ENCODE assay signal across 13 mouse cellular contexts in the genomic region with DNA sequence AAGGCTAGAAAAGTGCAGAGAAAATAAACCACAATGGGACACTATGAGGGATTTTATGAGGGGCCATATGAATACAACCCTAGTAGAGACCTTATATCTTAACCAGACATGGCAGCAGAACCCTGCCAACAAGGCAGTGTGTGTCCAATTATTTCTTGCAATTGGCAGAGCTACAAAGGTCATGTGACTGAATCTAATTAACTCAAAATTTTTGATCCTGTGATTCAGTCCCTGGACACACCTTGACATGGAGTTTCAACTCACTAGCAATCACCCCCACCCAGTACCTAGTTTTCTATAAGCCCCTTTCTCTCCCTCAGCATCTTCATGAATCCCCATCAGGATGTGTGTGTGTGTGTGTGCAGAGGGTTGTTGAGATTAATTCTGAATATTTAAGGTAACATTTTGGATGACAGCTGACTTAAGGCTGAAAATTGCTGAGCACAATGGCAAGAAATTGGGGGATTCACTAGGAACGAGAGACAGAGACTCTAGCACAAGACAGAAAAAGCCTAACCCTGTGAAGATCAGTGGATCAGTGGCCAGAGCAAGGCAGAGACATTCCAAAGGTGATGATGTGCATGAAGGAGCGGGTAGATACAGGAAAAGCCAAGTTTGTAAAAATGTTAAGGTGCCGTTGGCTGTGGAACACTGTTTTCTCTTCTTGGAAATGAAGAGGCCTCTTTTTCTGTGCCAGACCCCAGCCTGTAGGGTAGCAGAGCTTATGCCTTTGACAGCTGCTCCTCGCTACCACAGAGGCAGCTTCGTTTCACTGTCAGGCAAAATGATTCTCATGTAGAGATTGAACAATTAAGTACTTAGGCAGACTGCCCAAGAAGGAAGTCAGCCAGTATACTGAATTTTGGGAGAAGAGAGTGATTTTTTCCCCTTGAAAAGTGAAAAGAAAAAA.
DNase-seq lines count a peak whose midpoint lies in the region; ATAC-seq and TF ChIP-seq lines count a peak whose summit lies in the region.
"Had no signal": no experiment of that assay in that cellular context is flagged by ENCODE, and none has a peak within 500 bp of the region (broad histone marks: within the 10 kb centered on the region; RNA-seq: fewer than 3 reads in every experiment).

No protein-coding gene starts in this region.

- H3K9ac ChIP-seq in neural tube, embryonic 15.5 days (replicated peaks), result no peak overlapping the region
- 0 out of 2 replicates have a peak overlapping the region, but pooled peaks have one; percentile 10 for H3K9ac ChIP-seq in forebrain, postnatal 0 days
- H3K9ac ChIP-seq in midbrain, embryonic 16.5 days (ENCODE audit: low read depth, low read length), result no peak overlapping the region
- H3K9ac ChIP-seq: heart, embryonic 12.5 days; liver, embryonic 14.5 days had no signal

- H3K36me3 ChIP-seq in neural tube, embryonic 15.5 days, result no peaks in the 10 kb centered on the region
- no peaks in the 10 kb centered on the region for H3K36me3 ChIP-seq in forebrain, postnatal 0 days (ENCODE audit: insufficient read depth)
- no peaks in the 10 kb centered on the region for H3K36me3 ChIP-seq in midbrain, embryonic 16.5 days (ENCODE audit: control insufficient read depth, insufficient read depth, low read length)
- H3K36me3 ChIP-seq: heart, embryonic 12.5 days had no signal

- H3K4me1 ChIP-seq in neural tube, embryonic 15.5 days, result peaks cover 5% of the 10 kb centered on the region; the same call in 1 of the 2 replicates
- H3K4me1 ChIP-seq in forebrain, postnatal 0 days (ENCODE audit: insufficient read depth), result peaks cover 12% of the 10 kb centered on the region; the same call in 1 of the 2 replicates
- peaks cover 5% of the 10 kb centered on the region; the same call in 1 of the 2 replicates for H3K4me1 ChIP-seq in midbrain, embryonic 16.5 days (ENCODE audit: control insufficient read depth, insufficient read depth, low read length)
- H3K4me1 ChIP-seq: heart, embryonic 12.5 days; megakaryocyte, embryonic 14.5 days had no signal

- 69% methylated on average over 5 of the region's 5 CpGs for WGBS in neural tube, embryonic 15.5 days
- 23% methylated on average over 5 of the region's 5 CpGs for WGBS in forebrain, postnatal 0 days
- 61% methylated on average over 5 of the region's 5 CpGs for WGBS in midbrain, embryonic 16.5 days

- no peaks in the 10 kb centered on the region for H3K9me3 ChIP-seq in neural tube, embryonic 15.5 days (replicated peaks)
- no peaks in the 10 kb centered on the region for H3K9me3 ChIP-seq in forebrain, postnatal 0 days (ENCODE audit: low read length)
- no peaks in the 10 kb centered on the region for H3K9me3 ChIP-seq in midbrain, embryonic 16.5 days (replicated peaks; ENCODE audit: control insufficient read depth, low read length, poor library complexity, severe bottlenecking)
- H3K9me3 ChIP-seq: heart, embryonic 12.5 days; megakaryocyte, embryonic 14.5 days had no signal

- H3K27me3 ChIP-seq in neural tube, embryonic 15.5 days (replicated peaks), result no peaks in the 10 kb centered on the region
- no peaks in the 10 kb centered on the region for H3K27me3 ChIP-seq in forebrain, postnatal 0 days (ENCODE audit: insufficient read depth, low read length)
- no peaks in the 10 kb centered on the region for H3K27me3 ChIP-seq in midbrain, embryonic 16.5 days (ENCODE audit: control insufficient read depth, insufficient read depth, low read depth, low read length)
- H3K27me3 ChIP-seq: heart, embryonic 12.5 days; megakaryocyte, embryonic 14.5 days had no signal

- peak overlapping the region; percentile 54; the same call in 1 of the 2 replicates for H3K27ac ChIP-seq in neural tube, embryonic 15.5 days (replicated peaks)
- H3K27ac ChIP-seq in forebrain, postnatal 0 days (ENCODE audit: low read depth, low read length), result peak overlapping the region; percentile 62
- peak overlapping the region; percentile 61 for H3K27ac ChIP-seq in midbrain, embryonic 16.5 days (ENCODE audit: low read length)
- H3K27ac ChIP-seq: liver, embryonic 14.5 days had no signal

- no peak overlapping the region for H3K4me2 ChIP-seq in neural tube, embryonic 15.5 days
- no peak overlapping the region for H3K4me2 ChIP-seq in forebrain, postnatal 0 days (ENCODE audit: low read depth)
- no peak overlapping the region for H3K4me2 ChIP-seq in midbrain, embryonic 16.5 days (ENCODE audit: low read length)
- H3K4me2 ChIP-seq: heart, embryonic 12.5 days had no signal

- DNase-seq in kidney, postnatal 10 days, result peak; percentile 5
- no peak for DNase-seq in kidney, adult 9 months
- DNase-seq in neural tube, embryonic 10.5 days (ENCODE audit: extremely low spot score, low spot score), result no peak
- peak; percentile 86 for DNase-seq in forebrain, postnatal 0 days
- no peak for DNase-seq in urinary bladder, adult 18-20 months (ENCODE audit: low spot score in 2 of 2)
- DNase-seq in embryo, embryonic 9.5 days (ENCODE audit: extremely low spot score), result no peak
- DNase-seq: kidney, postnatal 4 days had no signal

- no peak for ATAC-seq in neural tube, embryonic 15.5 days (ENCODE audit: low FRiP score)
- ATAC-seq in forebrain, postnatal 0 days, result peak; percentile 92
- ATAC-seq in midbrain, embryonic 16.5 days, result peak; percentile 64; the same call in 1 of the 2 replicates
- ATAC-seq: inflammation-experienced regulatory T-cells, adult 6 months had no signal

- no peak overlapping the region for H3K4me3 ChIP-seq in neural tube, embryonic 15.5 days (replicated peaks)
- H3K4me3 ChIP-seq in forebrain, postnatal 0 days (ENCODE audit: low read depth, low read length), result no peak overlapping the region
- no peak overlapping the region for H3K4me3 ChIP-seq in midbrain, embryonic 16.5 days (ENCODE audit: low read depth, low read length)
- H3K4me3 ChIP-seq: heart, embryonic 12.5 days; megakaryocyte, embryonic 14.5 days had no signal

- 0 out of 2 replicates have a peak, but pooled peaks have one; percentile 8 for TF ChIP-seq CTCF in forebrain, postnatal 0 days (IDR thresholded peaks at IDR 0.05; ENCODE audit: low read depth)

Comparison
In these comparisons a context has a peak if more than half of its experiments do, and no peak if none do; other contexts are left out.
1. DNase-seq: peak in kidney, postnatal 10 days (single experiment) and forebrain, postnatal 0 days (single experiment); none in kidney, adult 9 months (single experiment), neural tube, embryonic 10.5 days (single experiment), urinary bladder, adult 18-20 months (0 of 2) and embryo, embryonic 9.5 days (single experiment).
2. Peak in every context shown above with its lines, with median percentiles within 50 percentile points of each other: H3K27ac ChIP-seq.